Mouse (Mus musculus) liver (tissue): ENCODE measurements at regions not wholly inside any gene's neighbourhood (a gene's known extent, or its start where the extent isn't known, plus 50 kb on each side); places are given as distances from the start of the nearest gene placed in this dataset.

Source experiments
- DNase-seq: peaks from one replicate; pipeline ENCODE4 v3.0.0-alpha.2; 2020; ENCODE audit warnings: mixed read lengths

GRCm38 (mm10) chr10:8071858-8072257 is 115.8 kb upstream of the Tab2 start:
- no peak for DNase-seq

GRCm38 (mm10) chr10:8070472-8070871 is 114.4 kb upstream of the Tab2 start:
- peak; percentile 25 for DNase-seq

GRCm38 (mm10) chr10:8066926-8067325 is 110.9 kb upstream of the Tab2 start:
- no peak for DNase-seq

DNA sequence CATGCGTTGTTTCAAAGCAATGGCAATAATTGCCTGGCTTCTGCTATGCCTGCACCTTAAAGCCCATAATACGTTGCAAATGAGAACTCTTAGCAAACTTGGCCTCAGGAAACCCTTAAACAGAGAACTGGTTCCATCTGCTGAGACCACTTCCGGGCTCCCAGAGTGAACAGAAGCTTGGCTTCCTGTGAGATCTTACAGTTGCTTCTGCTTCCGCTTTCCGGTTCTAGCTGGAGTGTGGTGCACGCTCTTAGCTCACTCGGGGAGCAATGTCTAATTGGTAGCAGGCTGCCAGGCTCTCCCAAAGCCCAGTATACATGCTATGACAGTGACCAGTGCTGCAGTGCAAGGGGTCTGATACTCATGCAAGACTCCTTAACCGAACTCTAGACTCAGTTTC is 109.7 kb upstream of the Tab2 start:
- DNase-seq, result peak; percentile 41

DNA sequence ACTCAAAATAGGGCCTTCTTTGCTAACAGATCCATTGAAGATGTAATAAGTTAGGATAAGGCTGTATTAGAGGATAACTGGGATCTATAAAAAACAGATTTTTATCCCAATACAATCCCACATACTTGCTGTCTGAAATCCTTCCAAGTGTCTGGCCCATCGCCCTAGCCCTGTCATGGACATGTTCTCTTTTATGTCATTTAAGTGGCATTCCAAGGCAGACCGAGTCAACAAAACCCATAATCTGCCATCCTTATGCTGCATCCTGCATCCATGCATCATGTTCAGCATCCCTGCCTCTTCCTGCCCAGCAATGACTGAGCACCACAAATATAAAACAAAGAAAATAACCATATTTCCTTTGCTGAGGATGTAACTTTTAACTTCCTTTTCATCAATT is 108.3 kb upstream of the Tab2 start:
- no peak for DNase-seq

DNA sequence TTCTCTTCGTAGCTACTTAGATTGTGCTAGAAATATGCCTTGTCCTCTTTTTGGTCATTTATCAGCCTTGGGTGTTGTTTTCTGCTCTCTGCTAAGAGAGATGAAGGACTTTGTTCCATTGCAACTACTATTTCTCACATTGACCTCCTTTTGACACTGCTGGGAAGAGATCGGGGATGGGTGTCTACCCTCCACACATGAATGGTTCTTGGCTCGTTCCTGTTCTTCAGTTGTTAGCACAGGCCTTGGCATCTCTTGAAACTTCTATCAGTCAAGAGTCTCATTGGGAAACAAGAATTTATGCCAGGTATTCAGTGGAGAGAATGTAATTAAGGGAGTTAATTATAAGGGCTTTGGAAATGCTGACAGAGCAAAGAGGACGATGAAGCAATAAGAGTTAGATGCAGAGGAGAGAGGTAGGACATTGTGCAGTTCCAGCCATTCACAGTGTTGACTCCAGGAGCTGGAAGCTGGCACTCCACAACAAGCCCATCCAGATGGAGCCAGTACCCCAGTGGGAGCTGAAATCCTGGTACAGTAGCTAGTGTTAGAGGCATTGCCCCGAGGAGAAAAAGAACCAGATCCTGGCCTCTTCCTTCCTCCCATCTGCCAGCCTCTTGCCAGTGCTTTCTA is 107.5 kb upstream of the Tab2 start:
- DNase-seq, result no peak

DNA sequence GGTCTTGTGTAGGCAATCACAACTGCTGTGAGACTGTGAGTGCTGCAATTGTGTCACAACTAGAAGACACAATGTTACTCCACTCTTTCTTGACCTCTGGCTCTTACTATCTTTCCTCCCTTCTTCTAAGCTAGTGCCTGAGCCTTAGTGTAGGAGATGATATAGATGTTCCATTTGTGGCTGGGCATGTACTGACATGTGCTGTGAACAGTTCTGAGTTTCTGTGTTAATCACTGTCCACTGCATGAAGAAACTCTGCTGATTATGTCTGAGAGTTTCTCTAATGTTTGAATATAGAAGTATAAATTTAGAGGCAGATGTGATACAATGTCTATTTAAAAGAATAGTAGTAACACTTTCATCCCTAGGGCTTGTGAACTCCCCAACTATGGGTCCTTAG is 105.0 kb upstream of the Tab2 start:
- no peak for DNase-seq

DNA sequence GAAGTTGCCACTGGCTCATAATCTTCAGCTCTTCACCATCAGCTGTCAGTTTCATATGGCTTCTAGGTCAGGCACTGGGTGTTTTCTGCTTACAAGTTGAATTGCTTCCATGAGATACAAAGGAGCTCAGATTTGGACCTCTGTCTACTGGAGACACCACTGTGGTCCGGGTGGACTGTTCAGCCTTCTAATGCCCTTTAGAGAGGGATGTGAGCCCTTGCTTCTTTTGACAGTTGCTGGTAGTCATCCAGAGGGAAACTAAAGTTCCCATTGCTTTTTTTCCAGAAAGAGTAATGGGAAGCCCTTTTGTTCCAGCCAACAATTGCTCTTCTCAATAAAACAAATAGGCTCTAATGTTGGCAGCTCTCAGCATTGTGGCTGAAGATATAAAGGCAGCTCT is 103.7 kb upstream of the Tab2 start:
- no peak for DNase-seq

DNA sequence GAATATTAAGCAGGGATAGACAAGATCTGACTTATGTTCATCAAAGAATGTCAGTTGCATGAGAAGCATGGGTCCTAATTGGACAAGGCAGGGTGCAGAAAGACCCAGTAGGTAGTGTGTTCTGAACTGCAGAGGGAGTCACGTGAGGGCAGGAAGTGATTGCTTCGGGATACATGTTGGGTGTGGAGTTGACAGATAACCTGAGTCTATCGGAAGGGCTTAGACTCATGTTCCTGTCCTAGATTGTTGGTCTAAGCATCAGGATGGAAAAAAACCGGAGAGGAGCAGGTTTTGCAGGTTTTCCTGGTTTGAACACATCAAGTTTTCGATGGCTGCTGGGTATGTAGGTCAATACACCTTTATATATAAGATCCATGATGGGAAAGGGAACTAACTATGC is 101.8 kb upstream of the Tab2 start:
- DNase-seq, result no peak

GRCm38 (mm10) chr10:8055293-8055692 is 99.3 kb upstream of the Tab2 start:
- peak; percentile 12 for DNase-seq

- DNase-seq, result no peak
Measured at GRCm38 (mm10) chr10:8043416-8044163, 87.6 kb upstream of the Tab2 start.

GRCm38 (mm10) chr10:8042306-8042705 is 86.3 kb upstream of the Tab2 start:
- no peak for DNase-seq

DNA sequence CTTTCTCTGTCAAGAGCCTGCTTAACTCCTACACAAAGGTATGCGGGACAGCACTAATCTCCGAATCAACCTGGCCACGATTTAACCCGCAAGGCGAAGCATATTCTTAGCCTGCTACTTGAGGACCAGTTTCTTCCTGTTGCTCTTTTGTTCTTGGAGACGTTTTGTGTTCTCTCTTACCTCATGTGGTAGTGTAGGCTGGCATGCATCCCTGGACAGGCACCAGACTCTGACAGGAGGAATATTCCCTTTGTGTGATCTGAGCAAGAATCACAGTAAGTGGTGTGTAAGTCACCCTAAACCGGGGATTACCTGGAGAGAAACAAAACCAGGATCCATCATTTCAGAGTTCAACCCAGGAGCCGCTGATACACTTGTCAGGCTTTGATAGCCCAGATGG is 85.8 kb upstream of the Tab2 start:
- no peak for DNase-seq

- DNase-seq, result no peak
Measured at GRCm38 (mm10) chr10:8037986-8038631, 82.1 kb upstream of the Tab2 start.

DNA sequence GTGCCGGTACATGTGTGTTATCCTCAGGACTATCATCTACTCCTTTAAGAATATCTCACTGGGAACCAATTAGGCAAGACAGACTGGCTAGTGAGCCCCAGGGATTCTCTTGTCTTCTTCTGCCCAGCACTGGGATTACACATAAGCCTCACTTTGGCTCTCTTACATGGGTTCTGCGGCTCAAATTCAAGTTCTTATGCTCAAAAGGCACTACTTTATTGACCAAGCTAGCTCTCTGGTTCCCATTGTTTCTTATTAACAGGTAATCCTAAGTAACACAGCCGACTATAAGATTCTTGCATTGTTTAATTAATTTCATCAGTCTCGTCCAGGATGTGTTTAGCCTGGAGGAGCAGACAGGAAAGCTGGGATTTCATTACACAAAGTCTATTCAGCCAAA is 80.3 kb upstream of the Tab2 start:
- DNase-seq, result no peak

- DNase-seq, result no peak
Measured at GRCm38 (mm10) chr10:8035310-8035709, 79.3 kb upstream of the Tab2 start.

DNA sequence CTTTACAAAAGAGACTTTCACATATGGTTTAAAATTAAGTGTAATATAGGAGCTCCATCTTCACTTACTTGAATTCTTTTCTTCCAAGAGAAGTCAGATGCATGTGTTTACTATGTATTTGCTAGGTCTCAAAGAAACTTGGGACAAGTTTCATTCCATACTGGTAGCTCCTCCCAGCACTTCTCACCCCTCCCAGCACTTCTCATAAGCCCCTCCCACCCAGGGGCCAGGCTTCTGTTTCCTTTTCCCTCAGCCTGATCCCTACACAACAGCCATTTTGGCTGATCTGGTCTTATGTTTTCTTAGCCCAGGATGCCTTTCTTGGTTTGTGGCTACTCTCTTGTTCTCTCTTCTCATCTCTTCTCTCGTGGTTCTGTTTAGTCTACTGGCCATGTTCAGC is 76.2 kb upstream of the Tab2 start:
- peak; percentile 8 for DNase-seq

DNA sequence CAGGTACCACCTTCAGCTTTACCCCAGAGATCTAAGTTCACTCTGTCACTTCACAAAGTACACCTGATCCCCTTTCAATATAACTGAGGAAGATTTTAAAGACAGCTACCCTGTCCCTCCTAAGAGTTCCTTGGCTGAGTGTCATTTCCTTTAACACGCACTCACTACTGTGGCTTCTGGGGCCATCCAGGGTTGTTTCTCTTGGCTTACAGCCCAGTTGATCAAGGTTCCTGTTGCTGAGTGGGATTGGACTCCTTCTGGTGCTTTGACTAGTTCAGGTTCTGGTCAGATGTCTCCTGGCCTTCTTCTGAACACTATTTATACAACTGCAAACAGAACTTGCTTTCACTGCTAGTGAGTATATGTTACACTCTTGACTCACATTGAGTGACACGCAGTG is 72.8 kb upstream of the Tab2 start:
- DNase-seq, result no peak

DNA sequence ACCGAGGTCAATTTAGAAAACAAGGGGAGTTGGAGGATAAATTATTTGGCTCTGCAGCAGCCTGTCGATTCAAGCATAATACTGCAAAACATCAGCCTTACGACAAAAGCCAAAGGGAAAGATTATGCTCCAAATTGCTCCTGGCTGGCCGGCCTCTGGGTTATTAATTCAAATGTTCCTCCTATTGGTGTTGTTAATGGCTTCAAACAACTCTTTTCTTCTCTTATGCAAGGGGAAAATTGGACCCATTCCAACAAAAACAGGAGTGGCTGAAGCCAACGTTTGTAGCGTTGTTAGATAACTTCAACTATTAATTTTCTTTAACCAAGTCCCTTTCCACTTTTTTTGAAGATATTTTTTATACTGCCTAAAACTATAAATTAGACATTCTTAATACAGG is 71.0 kb upstream of the Tab2 start:
- no peak for DNase-seq

DNA sequence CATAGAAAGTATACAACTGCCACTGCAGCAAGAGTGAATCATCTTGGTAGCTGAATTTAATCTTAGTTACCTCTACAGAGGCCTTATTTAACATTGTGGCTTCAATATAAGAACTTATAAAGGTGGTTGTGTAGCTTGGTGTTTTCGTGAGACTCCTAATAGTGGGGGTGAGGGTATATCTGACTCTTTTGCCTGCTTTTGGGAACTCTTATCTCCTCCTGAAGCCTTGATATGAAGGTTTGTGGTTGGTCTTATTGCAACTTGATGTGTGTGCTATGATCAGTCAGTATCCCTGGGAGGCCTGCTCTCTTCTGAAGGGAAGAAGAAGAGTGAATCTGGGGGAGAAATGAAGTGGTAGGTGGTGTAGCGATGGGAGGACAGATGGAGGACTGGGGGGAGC is 67.7 kb upstream of the Tab2 start:
- DNase-seq, result no peak

- no peak for DNase-seq
Measured at GRCm38 (mm10) chr10:8021971-8022370, 65.9 kb upstream of the Tab2 start.

DNA sequence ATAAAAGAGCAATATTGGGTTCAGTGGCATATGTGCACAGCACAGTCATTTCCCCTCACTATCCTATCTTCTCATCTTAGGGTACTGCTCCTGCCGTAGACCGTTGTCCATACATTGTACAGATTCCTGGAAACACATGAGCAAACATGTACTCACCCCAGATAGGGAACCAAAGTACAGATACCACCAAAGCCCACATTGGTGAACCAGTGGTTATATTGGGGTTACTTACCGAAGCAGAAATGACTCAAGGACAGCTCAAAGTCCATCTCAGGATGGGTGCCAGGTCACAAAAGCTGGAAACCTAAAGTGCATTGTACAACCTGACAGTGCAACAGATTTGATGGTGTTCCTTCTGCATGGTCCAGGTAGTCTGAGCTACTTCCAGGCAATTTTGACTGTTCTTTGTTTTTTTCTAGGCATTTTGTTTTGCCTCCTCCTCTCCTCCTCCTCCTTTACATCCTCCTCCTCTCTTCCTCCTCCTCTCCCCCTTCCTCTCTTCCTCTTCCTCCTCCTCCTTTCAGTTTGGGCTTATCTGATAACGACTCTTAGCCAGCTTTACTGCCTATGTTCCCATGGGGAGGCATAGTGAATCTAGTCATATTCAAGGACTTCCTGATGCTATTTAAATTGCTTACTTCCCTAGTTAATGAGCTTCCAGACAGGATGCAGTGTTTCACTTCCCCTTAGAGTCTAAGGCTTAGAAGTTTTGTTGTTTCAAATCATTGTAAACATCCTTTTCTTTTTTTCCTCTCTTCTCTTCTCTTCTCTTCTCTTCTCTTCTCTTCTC is 65.1 kb upstream of the Tab2 start:
- no peak for DNase-seq

GRCm38 (mm10) chr10:8020113-8020512 is 64.1 kb upstream of the Tab2 start:
- DNase-seq, result peak; percentile 11
